Mouse (Mus musculus) hindbrain, embryonic 10.5 days (tissue): Measurements from ENCODE around the gene H2-M2. TPM values are rescaled to one million over a fixed set of nuclear protein-coding genes. Genes with fewer than 3 reads are reported as not detected.
"Not testable (repeated sequence)": the region's sequence is repeated elsewhere in the genome, so short reads cannot be mapped to it uniquely, and the experiment has no call there.

ENCODE experiments used
- DNase-seq: peaks from one replicate; pipeline ENCODE4 v3.0.0-alpha.2; 2017; ENCODE audit warnings: low spot score
- H3K27ac ChIP-seq: fragments of 300-500 bp; sonication (generic); 2 replicates; pipeline ENCODE4 v1.5.1; 2016; ENCODE audit warnings: mild to moderate bottlenecking, moderate library complexity
- H3K27me3 ChIP-seq: fragments of 300-500 bp; sonication (generic); 2 replicates; pipeline ENCODE4 v1.6.1; 2016; ENCODE audit warnings: mild to moderate bottlenecking; ENCODE audit not compliant: poor library complexity, insufficient read depth, severe bottlenecking
- H3K36me3 ChIP-seq: fragments of 300-500 bp; sonication (generic); 2 replicates; pipeline ENCODE4 v1.6.1; 2016; ENCODE audit warnings: mild to moderate bottlenecking, moderate library complexity
- H3K4me1 ChIP-seq: fragments of 300-500 bp; sonication (generic); replicated peaks from 2 replicates; pipeline ENCODE4 v1.6.1; 2016; ENCODE audit warnings: mild to moderate bottlenecking
- H3K4me3 ChIP-seq: fragments of 300-500 bp; sonication (generic); 2 replicates; pipeline ENCODE4 v1.5.1; 2016; ENCODE audit warnings: mild to moderate bottlenecking, moderate library complexity
- H3K9me3 ChIP-seq: fragments of 300-500 bp; sonication (generic); 2 replicates; pipeline ENCODE4 v1.6.1; 2016; ENCODE audit warnings: mild to moderate bottlenecking, moderate library complexity
- WGBS: fragments of 180-500 bp; shearing (Covaris S2); methylation state at CpG from one replicate; pipeline ENCODE4 v1.1.7; 2016; 5-methylcytosine and 5-hydroxymethylcytosine counted together
- polyA plus RNA-seq: library from polyadenylated mRNA; unstranded; fragments of >200 nt; fragmentation: Nextera tagmentation; extraction: Ambion mirVana; gene quantifications from 2 replicates; pipeline ENCODE4 v1.2.1, GENCODE M21; 2016

The H2-M2 gene
- not detected in 2 replicates for polyA plus RNA-seq

DNA sequence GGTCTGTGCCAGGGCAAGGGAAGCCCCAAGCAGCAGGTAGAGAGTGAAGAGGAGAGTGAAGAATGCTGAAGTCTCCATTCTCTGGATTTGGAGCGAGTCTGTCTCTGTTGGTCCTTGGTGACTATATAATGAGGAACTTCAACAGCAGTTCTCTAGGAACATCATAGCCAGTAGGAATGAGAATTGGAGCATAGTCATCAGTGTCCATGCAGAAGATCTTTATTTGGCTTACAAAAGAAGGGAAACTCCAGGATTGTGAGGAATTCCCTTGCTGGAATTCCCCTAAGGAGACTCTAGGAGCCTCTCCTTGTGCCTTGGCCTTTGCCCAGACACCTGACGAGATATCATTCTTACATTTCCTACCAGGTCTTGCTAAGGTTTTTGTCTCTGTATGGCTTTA, at the start of gene H2-M2:
TSS of gene H2-M2 (minus strand) at position 101 of the 400 bp plus-strand sequence.
- no peak within 1 kb of the TSS for H3K27ac ChIP-seq
- WGBS = 83% methylated on average over 2 of the region's 2 CpGs
- H3K4me1 ChIP-seq = no peaks in the 10 kb centered on the region
- H3K27me3 ChIP-seq = no peaks in the 10 kb centered on the region
- peaks cover 5% of the 10 kb centered on the region; the same call in 1 of the 2 replicates for H3K9me3 ChIP-seq
- DNase-seq = no peak
- H3K4me3 ChIP-seq = no peak within 1 kb of the TSS
- H3K36me3 ChIP-seq = no peaks in the 10 kb centered on the region

DNA sequence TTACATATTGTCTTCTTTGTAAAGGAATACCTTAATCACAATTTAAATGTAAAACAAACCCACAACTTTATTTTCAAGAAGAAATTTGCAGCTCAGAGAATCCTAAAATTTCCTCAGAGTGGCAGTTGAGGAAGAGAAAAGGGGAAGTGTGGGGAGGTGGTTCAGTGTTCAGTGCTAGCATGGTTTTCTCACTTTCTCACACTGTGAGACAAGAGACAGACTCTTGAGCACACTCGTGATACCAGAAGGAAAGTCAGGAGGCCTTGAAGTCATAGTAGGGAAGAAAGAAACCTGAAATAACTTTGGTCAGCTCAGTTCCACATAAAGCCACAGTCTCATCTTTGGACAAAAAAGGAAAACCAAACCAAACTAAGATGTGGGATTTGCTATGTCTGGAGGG, 42.1 kb upstream of the H2-M2 start:
- not testable (repeated sequence) for H3K27me3 ChIP-seq, H3K4me1 ChIP-seq, H3K27ac ChIP-seq, DNase-seq, H3K9me3 ChIP-seq, H3K4me3 ChIP-seq, H3K36me3 ChIP-seq
- 79% methylated on average over 1 of the region's 1 CpGs for WGBS

DNA sequence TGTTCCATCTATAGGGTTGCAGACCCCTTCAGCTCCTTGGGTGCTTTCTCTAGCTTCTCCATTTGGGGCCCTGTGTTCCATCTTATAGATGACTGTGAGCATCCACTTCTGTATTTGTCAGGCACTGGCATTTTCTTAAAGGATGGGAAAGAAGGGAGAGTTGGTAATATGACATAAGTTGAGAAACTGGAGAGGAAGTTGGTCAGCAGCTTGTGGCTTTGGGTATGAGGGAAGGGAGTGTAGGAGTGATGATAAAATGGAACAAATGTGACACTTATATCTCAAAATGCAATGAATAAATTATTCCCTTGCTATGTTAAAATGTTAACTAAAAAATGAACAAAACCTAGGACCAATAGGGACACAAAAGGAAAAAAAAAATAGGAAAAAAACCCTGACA, 41.3 kb upstream of the H2-M2 start:
- DNase-seq, H3K9me3 ChIP-seq, H3K4me3 ChIP-seq, H3K27me3 ChIP-seq, H3K4me1 ChIP-seq, H3K36me3 ChIP-seq, H3K27ac ChIP-seq: not testable (repeated sequence)

DNA sequence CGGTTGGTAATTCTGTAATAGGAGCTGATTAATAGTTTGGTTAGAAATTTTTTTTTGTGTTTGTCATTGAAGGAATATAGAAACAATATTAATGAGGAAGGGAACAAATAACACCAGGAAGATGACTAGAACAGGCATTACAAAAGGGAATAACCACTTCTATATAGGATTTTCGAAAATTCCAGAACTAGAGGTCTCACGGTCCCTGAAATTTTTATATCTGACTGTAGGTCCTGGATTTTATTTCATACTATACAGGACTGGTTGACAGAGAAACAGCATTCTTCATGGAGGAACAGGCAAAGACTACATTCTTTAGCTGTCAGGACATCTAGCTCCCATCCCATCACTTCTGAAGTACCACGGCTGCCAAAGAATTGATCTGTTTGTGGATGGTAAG, 24.4 kb upstream of the H2-M2 start, which contains the start of gene Olfr111:
TSS of gene Olfr111 (plus strand) at position 301 of the 400 bp plus-strand sequence.
- Histone ChIP-seq H3K9me3 (0 out of 2 replicates have a peak, but pooled peaks cover 1% of the 10 kb centered on the region), H3K27ac (no peak within 1 kb of the TSS), H3K36me3 (no peaks in the 10 kb centered on the region), H3K4me1 (no peaks in the 10 kb centered on the region), H3K4me3 (no peak within 1 kb of the TSS), H3K27me3 (no peaks in the 10 kb centered on the region)
- no peak for DNase-seq
- 85% methylated on average over 4 of the region's 4 CpGs for WGBS

DNA sequence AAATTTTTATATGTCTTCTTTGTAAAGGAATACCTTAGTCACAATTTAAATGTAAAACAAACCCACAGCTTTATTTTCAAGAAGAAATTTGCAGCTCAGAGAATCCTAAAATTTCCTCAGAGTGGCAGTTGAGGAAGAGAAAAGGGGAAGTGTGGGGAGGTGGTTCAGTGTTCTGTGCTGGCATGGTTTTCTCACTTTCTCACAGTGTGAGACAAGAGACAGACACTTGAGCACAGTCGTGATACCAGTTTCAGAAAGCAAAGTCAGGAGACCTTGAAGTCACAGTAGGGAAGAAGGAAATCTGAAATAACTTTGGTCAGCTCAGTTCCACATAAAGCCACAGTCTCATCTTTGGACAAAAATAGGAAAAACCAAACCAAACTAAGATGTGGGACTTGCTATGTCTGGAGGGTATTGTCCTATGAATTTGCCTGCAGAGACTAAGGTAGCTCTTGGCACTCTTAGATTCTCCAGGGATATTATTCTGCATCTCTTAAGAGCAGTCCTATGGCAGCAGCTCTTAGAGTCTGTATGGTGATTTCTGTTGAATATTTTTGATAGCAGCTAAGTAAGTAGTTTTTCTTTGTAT, 8.7 kb upstream of the H2-M2 start, which contains the start of gene Olfr110:
TSS of gene Olfr110 (plus strand) at position 539 of the 589 bp plus-strand sequence.
- no peaks in the 10 kb centered on the region for H3K9me3 ChIP-seq
- no peak within 1 kb of the TSS for H3K27ac ChIP-seq
- no peaks in the 10 kb centered on the region for H3K27me3 ChIP-seq
- no peak for DNase-seq
- H3K4me3 ChIP-seq = no peak within 1 kb of the TSS
- no peaks in the 10 kb centered on the region for H3K4me1 ChIP-seq
- H3K36me3 ChIP-seq = no peaks in the 10 kb centered on the region
- 63% methylated on average over 1 of the region's 1 CpGs for WGBS

DNA sequence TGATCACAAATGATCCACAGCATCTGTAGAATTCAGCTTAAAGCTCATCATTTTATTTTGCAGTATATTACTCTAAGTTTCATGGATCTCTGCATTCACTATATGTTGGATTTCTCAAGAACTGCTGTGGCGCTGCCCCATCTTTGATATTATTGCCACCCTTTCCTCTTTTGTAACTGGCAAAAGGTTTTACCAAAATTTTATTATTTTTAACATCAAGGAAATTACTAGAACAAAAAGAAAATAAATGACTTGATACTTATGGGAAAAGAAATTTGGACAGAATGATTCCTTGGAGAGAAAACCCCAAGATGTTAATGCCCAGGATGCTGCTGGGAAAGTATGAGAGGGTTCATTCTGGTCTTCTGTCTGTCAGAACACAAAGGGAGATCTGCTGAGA, 24.7 kb downstream of the H2-M2 start, which contains the start of gene Olfr109:
TSS of gene Olfr109 (plus strand) at position 301 of the 400 bp plus-strand sequence.
- no peak within 1 kb of the TSS for H3K4me3 ChIP-seq
- H3K27ac ChIP-seq = no peak within 1 kb of the TSS
- H3K36me3 ChIP-seq = no peaks in the 10 kb centered on the region
- 92% methylated on average over 1 of the region's 1 CpGs for WGBS
- no peaks in the 10 kb centered on the region for H3K9me3 ChIP-seq
- H3K27me3 ChIP-seq = no peaks in the 10 kb centered on the region
- no peaks in the 10 kb centered on the region for H3K4me1 ChIP-seq
- no peak for DNase-seq

DNA sequence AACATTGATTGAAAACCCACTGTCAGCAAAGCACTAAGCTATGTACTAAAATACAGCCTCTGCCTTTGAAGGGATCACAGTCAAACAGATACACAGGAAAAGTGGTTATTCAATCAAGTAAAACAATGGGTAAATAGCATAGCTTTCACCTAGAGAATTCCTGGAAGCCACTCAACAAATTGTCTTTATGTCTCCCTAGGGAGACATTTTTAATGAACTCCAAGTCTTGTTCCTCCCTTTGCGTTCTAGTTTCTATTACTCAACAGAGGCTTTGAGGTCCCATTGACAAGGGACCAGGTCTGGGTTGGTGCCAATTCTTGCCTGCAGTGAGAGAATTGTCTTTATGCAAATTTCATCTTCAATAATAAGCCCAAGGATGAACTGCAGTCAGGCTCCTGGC, 38.2 kb downstream of the H2-M2 start, which contains the start of gene Olfr108:
TSS of gene Olfr108 (plus strand) at position 301 of the 400 bp plus-strand sequence.
- Histone ChIP-seq H3K9me3 (no peaks in the 10 kb centered on the region), H3K36me3 (no peaks in the 10 kb centered on the region), H3K27me3 (no peaks in the 10 kb centered on the region), H3K27ac (no peak within 1 kb of the TSS), H3K4me3 (no peak within 1 kb of the TSS), H3K4me1 (no peaks in the 10 kb centered on the region)
- WGBS = 91% methylated on average over 1 of the region's 1 CpGs
- no peak for DNase-seq

Other genes with a start within 250 kb of the H2-M2 start
- not detected in 2 replicates for gene Olfr97, start 246.2 kb downstream of the H2-M2 start, polyA plus RNA-seq
- gene Olfr98, start 219.8 kb downstream of the H2-M2 start, polyA plus RNA-seq = not detected in 2 replicates
- gene H2-M3, start 213.3 kb downstream of the H2-M2 start, polyA plus RNA-seq = 1.1 and 1.4 TPM in 2 replicates
- not detected in 2 replicates for gene Olfr99, start 200.1 kb downstream of the H2-M2 start, polyA plus RNA-seq
- gene Olfr101, start 179.2 kb downstream of the H2-M2 start, polyA plus RNA-seq = not detected in 2 replicates
- gene Olfr102, start 166.5 kb downstream of the H2-M2 start, polyA plus RNA-seq = not detected in 2 replicates
- gene Olfr103, start 143.9 kb downstream of the H2-M2 start, polyA plus RNA-seq = not detected in 2 replicates
- gene Olfr104-ps, start 124.0 kb downstream of the H2-M2 start, polyA plus RNA-seq = not detected in 2 replicates
- gene Olfr105-ps, start 104.5 kb downstream of the H2-M2 start, polyA plus RNA-seq = not detected in 2 replicates
- gene Olfr106-ps, start 93.2 kb downstream of the H2-M2 start, polyA plus RNA-seq = not detected in 2 replicates
- not detected in 2 replicates for gene Olfr107, start 84.3 kb downstream of the H2-M2 start, polyA plus RNA-seq
- not detected in 2 replicates for gene Olfr108, start 38.1 kb downstream of the H2-M2 start, polyA plus RNA-seq
- gene Olfr109, start 24.6 kb downstream of the H2-M2 start, polyA plus RNA-seq = not detected in 2 replicates
- not detected in 2 replicates for gene Olfr110, start 8.9 kb upstream of the H2-M2 start, polyA plus RNA-seq
- gene Olfr111, start 24.5 kb upstream of the H2-M2 start, polyA plus RNA-seq = not detected in 2 replicates
- not detected in 2 replicates for gene Olfr112, start 85.9 kb upstream of the H2-M2 start, polyA plus RNA-seq
- gene Olfr113, start 94.1 kb upstream of the H2-M2 start, polyA plus RNA-seq = not detected in 2 replicates
- not detected in 2 replicates for gene Olfr114, start 109.2 kb upstream of the H2-M2 start, polyA plus RNA-seq
- not detected in 2 replicates for gene Olfr115, start 143.6 kb upstream of the H2-M2 start, polyA plus RNA-seq
- not detected in 2 replicates for gene Olfr116, start 143.6 kb upstream of the H2-M2 start, polyA plus RNA-seq
- not detected in 2 replicates for gene Olfr117, start 180.2 kb upstream of the H2-M2 start, polyA plus RNA-seq
- not detected in 2 replicates for gene Olfr118, start 183.4 kb upstream of the H2-M2 start, polyA plus RNA-seq
- not detected in 2 replicates for gene Olfr119, start 213.0 kb upstream of the H2-M2 start, polyA plus RNA-seq
- not detected in 2 replicates for gene Olfr120, start 238.3 kb upstream of the H2-M2 start, polyA plus RNA-seq